Mouse (Mus musculus) liver, adult 2 months (tissue): ENCODE measurements around the gene Angptl7.

ENCODE experiments used
- CTCF ChIP-seq: fragments of 200-500 bp; IDR thresholded peaks from 2 replicates; pipeline ENCODE4 v1.5.1; 2011; ENCODE audit warnings: low read depth, low read length, control low read depth
- POLR2A ChIP-seq: fragments of 200-500 bp; IDR thresholded peaks from 2 replicates; pipeline ENCODE4 v1.6.1; 2011; ENCODE audit warnings: low read length, control low read depth; ENCODE audit not compliant: insufficient read depth; ENCODE audit errors: extremely low read depth

- TF ChIP-seq POLR2A = no peak
- no peak for TF ChIP-seq CTCF
These were observed 36.0 kb downstream of the Angptl7 start for GRCm38 (mm10) chr4:148464301-148464700.
